ENCODE assay signal across 5 mouse cellular contexts in the genomic region with DNA sequence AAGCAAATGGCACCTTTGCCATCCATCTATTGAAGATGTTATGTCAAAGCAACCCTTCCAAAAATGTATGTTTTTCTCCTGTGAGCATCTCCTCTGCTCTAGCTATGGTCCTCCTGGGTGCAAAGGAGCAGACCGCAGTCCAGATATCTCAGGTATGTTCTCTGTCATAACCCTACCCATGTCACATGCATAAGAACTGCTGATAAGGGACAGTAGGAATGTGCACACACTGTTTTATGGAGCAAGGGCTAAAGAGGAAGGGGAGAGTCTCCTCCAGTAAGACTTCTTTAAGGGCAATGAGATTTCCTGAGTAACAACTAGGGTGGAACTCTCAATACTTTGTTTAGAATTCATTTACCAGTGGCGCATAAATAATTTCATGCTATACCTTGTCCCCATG. TPM values are rescaled to one million over a fixed set of nuclear protein-coding genes. Genes with fewer than 3 reads are reported as not detected.
"Had no signal": no experiment of that assay in that cellular context is flagged by ENCODE, and none has a peak within 500 bp of the region (broad histone marks: within the 10 kb centered on the region; RNA-seq: fewer than 3 reads in every experiment).

No protein-coding gene starts in this region.

RNA-seq across cellular contexts. Expression of gene Serpinb9b, which starts 2.3 kb away (rescaled TPM):
- polyA plus RNA-seq: embryonic facial prominence, embryonic 10.5 days; embryonic facial prominence, embryonic 13.5 days; erythroblast, embryonic 14.5 days; forebrain, embryonic 10.5 days had no signal

RNA-seq across cellular contexts. Expression of gene Serpinb1b, which starts 48.9 kb away (rescaled TPM):
- polyA plus RNA-seq: erythroblast, embryonic 14.5 days; forebrain, embryonic 10.5 days; heart, adult 2 months had no signal
